Mouse (Mus musculus) CH12.LX (cell line): Measurements from ENCODE around the gene Ctcfl.
A peak's percentile ranks its signal among the peaks of the same experiment; 100 is the strongest.

ENCODE experiments used
- CTCF ChIP-seq, 2 experiments: IDR thresholded peaks in 1 of 2; conservative IDR thresholded peaks in 1 of 2; 2 replicates each; pipeline ENCODE4 v1.5.1; 2011 to 2012; ENCODE audit warnings: low read depth in 2 of 2, low read length in 2 of 2, improper control_type of control experiment in 1 of 2, inconsistent platforms in 1 of 2, mild to moderate bottlenecking in 1 of 2, moderate library complexity in 1 of 2
- ETS1 ChIP-seq: conservative IDR thresholded peaks from 2 replicates; pipeline ENCODE4 v1.6.1; 2012; ENCODE audit warnings: low read depth, mild to moderate bottlenecking, inconsistent platforms, low read length, improper control_type of control experiment, moderate library complexity
- HCFC1 ChIP-seq: IDR thresholded peaks from 2 replicates; pipeline ENCODE4 v1.6.1; 2012; ENCODE audit warnings: low read depth, mild to moderate bottlenecking, inconsistent platforms, low read length, improper control_type of control experiment
- MXI1 ChIP-seq: IDR thresholded peaks from 2 replicates; pipeline ENCODE4 v1.6.1; 2011; ENCODE audit warnings: mild to moderate bottlenecking, low read depth, low read length, improper control_type of control experiment
- NRF1 ChIP-seq: IDR thresholded peaks from 2 replicates; pipeline ENCODE4 v1.6.1; 2014; ENCODE audit warnings: low read depth, mild to moderate bottlenecking, inconsistent platforms, low read length, improper control_type of control experiment, moderate library complexity
- POLR2A ChIP-seq: IDR thresholded peaks from 2 replicates; pipeline ENCODE4 v1.6.1; 2011; ENCODE audit warnings: low read depth, mild to moderate bottlenecking, improper control_type of control experiment, low read length
- SMC3 ChIP-seq: IDR thresholded peaks from 2 replicates; pipeline ENCODE4 v1.6.1; 2011; ENCODE audit warnings: low read depth, low read length, improper control_type of control experiment
- ZMIZ1 ChIP-seq: IDR thresholded peaks from 2 replicates; pipeline ENCODE4 v1.6.1; 2012; ENCODE audit warnings: low read depth, mild to moderate bottlenecking, inconsistent platforms, low read length, improper control_type of control experiment

GRCm38 (mm10) chr2:173159354-173160311 lies 40.3 kb upstream of the Ctcfl start:
- TF ChIP-seq CTCF (conservative IDR thresholded peaks at IDR 0.05 in 1 of 2, IDR thresholded peaks at IDR 0.05 in 1 of 2; ENCODE audit: low read depth in 2 of 2, low read length in 2 of 2) (peak; percentile 93 to 94), ETS1 (no peak; the same call in 1 of the 2 replicates), HCFC1 (peak; percentile 82), MXI1 (peak; percentile 42; the same call in 1 of the 2 replicates), SMC3 (peak; percentile 50), ZMIZ1 (no peak), NRF1 (no peak), POLR2A (0 out of 2 replicates have a peak, but pooled peaks have one; percentile 42)
